Mouse (Mus musculus): Measurements from ENCODE around the gene Tmem28.

Tmem28 gene

DNA sequence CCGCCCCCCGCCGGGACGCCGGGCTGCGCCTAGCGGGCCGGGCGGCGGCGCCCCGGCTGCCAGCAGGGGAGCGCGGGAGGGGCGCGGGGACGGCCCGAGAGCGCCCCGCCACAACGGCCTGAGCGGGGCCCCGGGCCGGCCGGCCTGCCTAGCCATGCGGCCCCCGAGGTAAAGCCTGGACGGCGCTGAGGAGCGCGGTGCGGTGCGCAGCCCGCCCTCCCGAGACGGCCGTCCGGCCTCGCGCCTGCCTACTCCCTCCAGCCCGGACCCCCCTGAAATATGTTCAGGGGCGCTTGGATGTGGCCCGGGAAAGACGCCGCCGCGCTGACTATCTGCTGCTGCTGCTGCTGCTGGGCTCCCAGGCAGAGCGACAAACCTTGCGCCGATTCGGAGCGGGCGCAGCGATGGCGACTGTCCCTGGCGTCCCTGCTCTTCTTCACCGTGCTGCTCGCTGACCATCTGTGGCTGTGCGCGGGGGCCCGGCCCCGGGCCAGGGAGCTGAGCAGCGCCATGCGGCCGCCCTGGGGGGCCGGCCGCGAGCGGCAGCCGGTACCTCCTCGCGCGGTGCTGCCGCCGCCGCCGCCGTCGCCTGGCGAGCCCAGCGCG is at the start of gene Tmem28:
Gene Tmem28, plus strand, starts transcription at position 232 of the 606 bp plus-strand sequence.
- in situ Hi-C loops (cut with MboI) = no loop called here

- in situ Hi-C loops (cut with MboI) = no loop called here
These were observed 40.5 kb upstream of the Tmem28 start for GRCm38 (mm10) chrX:99780308-99780707.

- in situ Hi-C loops (cut with MboI) = no loop called here
These were observed 12.4 kb upstream of the Tmem28 start for GRCm38 (mm10) chrX:99808375-99808774.

DNA sequence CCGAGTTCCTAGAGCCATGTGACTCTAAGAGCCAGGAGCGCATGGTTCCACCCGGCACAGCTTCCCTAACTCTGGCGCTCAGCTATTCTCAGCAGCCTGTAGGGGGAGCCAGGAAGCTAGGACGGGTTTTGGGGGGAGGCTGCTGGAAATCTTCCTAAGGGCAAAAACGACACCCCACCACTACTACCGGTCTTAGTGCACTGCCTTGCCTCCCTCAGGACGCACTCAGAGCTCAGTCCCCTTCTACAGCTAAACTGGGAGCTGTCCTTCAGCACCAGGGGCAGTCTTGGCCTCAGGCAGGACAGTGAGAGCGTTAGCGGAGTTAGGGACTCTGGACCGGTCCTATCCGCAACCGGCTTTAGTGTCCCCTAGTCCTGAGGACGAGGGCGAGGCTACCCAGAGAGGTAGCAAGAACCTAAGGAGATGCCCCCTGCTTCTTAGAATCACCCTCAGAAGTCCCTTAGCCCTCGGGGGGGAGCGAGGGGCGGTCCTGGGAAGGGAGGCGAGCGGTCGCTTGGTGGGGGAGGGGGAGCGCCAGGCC is 1.4 kb upstream of the Tmem28 start:
- in situ Hi-C loops (cut with MboI) = no loop called here

DNA sequence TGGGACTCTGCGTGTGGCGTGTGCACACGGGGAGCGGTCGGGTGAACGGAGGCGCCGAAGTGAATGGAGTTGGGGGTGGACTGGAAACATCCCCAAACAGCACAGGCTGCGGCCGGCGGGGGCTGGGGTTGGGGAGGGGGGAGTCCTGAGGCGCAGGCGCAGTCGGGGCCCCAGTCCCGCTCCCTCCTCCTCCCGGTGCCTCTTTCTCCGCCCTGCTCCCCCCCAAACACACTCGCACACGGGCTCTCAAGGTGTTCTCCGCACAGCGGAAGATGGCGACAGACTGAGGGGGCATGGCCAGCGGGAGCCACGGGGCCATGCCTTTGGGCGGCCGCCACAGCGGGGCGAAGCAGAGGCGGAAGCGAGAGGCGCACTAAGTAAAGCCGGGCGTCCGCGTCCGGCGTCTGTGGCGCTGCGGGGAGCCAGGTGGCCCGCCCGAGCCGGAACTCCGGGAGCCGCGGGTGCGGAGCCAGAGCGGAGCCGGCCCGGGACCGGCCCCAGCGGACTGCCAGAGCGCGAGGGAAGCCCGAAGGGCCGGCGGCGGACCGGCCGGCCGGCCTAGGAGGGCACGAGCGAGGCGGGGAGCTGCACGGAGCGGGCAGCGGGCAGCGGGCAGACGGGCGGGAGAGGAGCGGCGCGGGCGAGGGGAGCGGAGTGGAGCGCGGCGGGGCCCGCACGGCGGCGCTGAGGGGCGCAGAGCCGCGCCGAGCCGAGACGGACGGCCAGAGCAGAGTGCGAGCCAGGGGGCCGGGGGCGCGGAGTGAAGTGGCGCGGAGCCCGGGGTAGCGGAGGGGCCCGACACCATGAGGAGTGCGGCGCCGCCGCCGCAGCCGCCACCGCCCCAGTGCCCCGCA is 658 bp upstream of the Tmem28 start:
- in situ Hi-C loops (cut with MboI) = no loop called here

- in situ Hi-C loops (cut with MboI) = no loop called here
These were observed 21.3 kb downstream of the Tmem28 start for GRCm38 (mm10) chrX:99842090-99842489.

DNA sequence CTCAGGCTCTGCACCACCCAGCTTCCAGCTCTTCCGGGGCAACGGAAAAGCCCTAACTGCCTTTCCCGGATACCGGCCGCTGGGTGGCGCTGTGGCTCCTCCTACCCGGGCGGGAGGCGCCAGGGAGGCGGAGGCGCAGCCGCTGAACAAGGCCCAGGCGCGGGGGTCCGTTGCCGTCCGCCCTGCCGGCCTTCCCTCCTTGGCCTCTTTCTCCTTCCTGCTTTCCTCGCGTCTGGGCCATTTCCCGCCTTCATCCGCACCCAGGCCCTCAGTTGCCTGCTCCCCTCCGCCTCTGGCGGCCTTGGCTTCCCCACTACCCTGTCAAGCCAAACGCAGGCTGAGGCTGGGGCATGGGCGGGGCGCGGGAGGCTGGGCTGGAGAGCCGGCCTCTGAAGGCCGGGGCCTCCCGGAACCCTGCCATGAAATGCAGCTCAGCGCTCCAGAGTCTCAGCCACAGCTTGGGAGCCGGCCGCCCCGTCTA is 32.5 kb downstream of the Tmem28 start:
- in situ Hi-C loops (cut with MboI) = no loop called here

DNA sequence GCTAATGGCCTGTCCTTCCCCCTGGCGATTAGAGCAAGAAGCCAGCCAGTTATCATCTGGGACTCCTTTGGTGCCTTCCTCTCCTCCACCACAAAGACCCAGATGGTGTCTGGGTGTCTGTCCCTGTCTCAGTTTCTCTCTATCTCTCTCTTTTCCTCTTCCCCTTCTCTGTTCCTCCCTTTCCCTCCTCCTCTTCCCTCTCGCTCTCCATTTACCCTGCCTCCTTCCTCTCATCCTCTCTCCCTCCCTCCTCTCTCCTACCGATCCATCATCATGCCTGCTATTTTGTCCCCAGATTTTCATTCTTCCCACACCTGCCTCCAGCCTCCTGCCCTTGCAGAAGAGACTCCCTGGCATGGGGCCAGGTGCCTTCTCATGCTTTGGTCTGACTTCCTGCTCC is 33.0 kb downstream of the Tmem28 start:
- in situ Hi-C loops (cut with MboI) = no loop called here

DNA sequence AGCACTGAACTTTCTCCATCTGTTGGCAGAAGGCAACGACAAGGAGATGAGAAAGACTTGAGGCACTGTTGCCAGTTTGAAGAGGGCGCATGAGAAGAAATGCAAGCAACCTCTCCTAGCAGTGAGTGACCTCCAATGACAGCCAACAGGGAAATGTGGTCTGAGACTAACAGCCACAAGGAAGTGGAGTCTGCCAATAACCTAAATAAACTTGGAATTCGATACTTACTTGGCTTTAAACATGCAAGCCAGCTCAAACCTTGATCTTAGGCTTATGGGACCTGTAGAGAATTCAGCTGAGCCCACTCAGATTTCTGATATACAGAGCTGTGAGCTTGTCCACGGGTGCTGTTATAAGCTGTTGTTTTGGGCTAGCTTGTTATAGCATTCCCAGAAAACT is 51.4 kb downstream of the Tmem28 start:
- in situ Hi-C loops (cut with MboI) = no loop called here

- in situ Hi-C loops (cut with MboI) = no loop called here
These were observed 51.9 kb downstream of the Tmem28 start for GRCm38 (mm10) chrX:99872632-99873201.

GRCm38 (mm10) chrX:99873259-99873919 is 52.6 kb downstream of the Tmem28 start:
- in situ Hi-C loops (cut with MboI) = no loop called here

- in situ Hi-C loops (cut with MboI) = no loop called here
These were observed 53.1 kb downstream of the Tmem28 start for GRCm38 (mm10) chrX:99873920-99874296.

GRCm38 (mm10) chrX:99876781-99877180 is 56.0 kb downstream of the Tmem28 start:
- in situ Hi-C loops (cut with MboI) = no loop called here

DNA sequence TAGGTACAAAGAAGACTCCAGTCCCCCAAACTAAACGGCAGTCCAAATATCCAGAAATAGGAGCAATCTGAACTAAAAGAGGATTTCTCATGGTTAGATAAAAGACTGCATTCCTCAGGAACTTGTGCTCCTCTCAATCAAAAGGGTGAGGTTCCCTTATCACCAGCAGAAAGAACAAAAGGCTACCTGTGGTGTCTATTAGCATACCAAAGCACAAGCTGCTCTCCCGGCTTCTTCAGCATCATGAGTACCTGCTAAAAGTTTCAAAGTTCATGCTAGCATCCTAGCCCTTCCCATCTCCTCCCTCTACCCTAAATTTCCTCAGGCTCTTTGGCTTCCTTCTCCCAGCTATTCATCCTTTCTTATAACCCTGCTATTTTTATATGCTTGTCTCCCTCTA is 62.6 kb downstream of the Tmem28 start:
- in situ Hi-C loops (cut with MboI) = no loop called here

All from mature B cell (primary cell).